Mouse (Mus musculus): ENCODE measurements around the gene Minar1. TPM values are rescaled to one million over a fixed set of nuclear protein-coding genes. Genes with fewer than 3 reads are reported as not detected.

Minar1 gene
- 1 to 10 TPM; 6.3 to 8.4 TPM for total RNA-seq (2021)
- long read RNA-seq, experiment 1 = 0 reads
- long read RNA-seq, experiment 2 = 0 reads

DNA sequence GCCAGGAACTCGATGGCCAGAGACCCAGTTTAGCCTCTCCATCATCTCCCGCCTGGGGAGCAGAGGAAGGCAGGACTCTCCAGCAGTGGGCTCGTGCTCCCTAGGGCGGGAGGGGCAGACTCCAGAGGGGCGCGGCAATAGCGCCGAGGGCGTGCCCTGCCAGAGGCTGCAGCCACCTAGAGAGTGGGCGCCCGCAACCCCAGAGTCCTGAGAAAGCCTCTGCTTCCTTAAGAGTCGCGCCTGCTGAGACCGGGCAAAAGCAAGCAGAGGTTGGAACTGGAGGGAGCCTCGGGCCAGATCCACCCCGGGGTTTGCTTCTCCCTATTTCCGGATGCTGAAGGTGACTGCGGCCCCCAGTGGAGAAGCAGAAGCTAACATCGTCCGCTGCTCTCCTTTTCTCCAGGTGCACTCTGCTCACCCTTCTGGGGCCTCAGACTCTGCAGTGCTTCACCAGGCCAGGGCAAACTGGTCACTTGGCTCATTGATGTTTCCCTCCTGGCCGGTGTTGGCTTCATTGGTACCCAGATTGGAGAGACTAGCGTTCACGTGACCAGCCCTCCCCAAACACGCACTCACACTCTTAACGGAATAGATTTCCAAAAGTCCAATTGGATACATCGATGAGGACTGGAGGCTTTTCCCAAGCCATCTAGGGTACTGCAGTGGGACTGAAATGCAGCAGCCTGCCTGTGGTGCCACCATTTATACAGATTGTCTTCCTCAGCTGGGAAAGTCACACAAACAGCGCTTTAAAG, at the start of gene Minar1:
Gene Minar1, minus strand, starts transcription at position 120 of the 755 bp plus-strand sequence.
- Histone ChIP-seq H3K27ac (no peak within 1 kb of the TSS), H3K4me3 (peak within 1 kb of the TSS; percentile 48)
- peak; percentile 17 to 24 for DNase-seq (ENCODE audit: extremely low spot score in 1 of 2, low spot score in 2 of 2)
- intact Hi-C loops (cut with DNase I) = no loop called here
- peak; percentile 31 for TF ChIP-seq CTCF (IDR thresholded peaks at IDR 0.05)

DNA sequence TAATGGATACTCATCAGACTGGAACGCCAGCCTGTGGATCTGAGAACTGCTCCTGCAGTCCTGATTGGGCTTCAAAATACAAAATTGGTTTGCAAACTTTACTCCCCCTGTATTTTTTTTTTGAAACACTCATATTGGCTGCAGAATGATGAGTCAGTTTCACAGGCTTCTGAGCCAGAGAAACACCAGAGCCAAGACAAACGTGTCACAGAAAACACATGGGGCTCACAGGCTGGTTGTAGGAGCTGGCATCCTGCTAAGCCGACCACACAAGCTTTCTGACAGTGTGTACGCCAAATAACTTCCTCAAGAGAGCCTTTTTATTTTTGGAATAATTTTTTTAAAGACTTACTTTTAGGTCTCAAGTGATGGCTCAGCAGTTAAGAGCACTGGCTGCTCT, 47.0 kb upstream of the Minar1 start:
- intact Hi-C loops (cut with DNase I) = loop anchor here (5.0 kb wide), 1 partner anchor 118 kb away; no protein-coding TSS in a partner anchor
- peak; percentile 27 to 28 for DNase-seq (ENCODE audit: extremely low spot score in 1 of 2, low spot score in 2 of 2)

DNA sequence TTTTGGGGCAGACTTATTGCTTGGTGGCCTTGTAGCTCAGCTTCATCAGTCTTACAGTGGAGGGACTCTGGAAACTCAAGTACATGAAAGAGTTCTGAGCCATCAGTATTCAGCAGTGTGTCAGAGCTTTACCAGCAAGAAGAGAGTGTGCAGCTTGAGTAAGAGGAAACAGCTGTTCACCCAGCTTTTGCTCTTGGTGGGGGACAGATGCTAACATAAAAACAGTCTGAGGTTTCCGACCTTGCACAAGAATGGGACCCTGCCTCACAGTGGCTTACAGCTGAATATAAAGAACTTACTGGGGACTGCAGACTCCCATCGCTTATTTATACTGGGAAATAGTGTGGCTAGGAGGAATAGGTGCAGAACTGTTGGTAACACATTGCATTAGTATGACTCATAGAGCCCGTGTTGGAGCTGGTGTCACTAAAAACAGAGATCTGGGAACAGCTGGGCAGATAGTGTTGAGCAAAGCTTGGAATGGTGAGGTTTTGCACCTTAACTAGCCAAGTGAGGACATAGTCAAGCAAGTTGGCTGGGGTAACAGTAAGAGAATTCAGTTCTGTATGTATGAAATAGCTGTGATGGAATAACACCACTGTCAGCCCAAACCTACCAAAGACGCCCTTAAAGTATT, 44.5 kb upstream of the Minar1 start:
- H3K27ac ChIP-seq = no peak overlapping the region
- no peak overlapping the region for H3K4me3 ChIP-seq
- TF ChIP-seq CTCF (IDR thresholded peaks at IDR 0.05) = no peak
- no peak for DNase-seq (ENCODE audit: extremely low spot score in 1 of 2, low spot score in 2 of 2)
- intact Hi-C loops (cut with DNase I) = no loop called here

More for the DNA sequence above, 47.0 kb upstream of the Minar1 start:
- Histone ChIP-seq H3K4me3 (no peak overlapping the region), H3K27ac (no peak overlapping the region)
- TF ChIP-seq CTCF (IDR thresholded peaks at IDR 0.05) = no peak; the same call in 1 of the 2 replicates

DNA sequence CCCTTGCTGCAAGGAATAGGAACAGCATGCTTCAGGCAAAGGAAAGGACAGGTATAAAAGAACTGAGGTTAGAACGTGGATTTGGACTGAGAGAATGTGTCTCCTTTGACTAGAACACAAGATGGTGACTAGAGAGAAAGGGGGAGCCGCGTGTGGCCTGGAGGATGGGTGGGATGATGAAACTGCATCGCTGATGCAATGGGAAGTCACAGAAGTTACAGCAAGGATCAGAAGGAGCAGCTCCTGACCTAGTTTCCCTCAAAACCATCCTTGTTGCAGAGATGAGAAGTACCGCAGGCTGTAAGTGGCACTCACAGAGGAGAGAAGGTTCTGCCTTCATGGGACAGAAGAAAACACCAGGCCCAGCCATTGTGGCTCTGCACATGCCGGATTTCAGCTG, 28.0 kb upstream of the Minar1 start:
- intact Hi-C loops (cut with DNase I) = no loop called here
- DNase-seq (ENCODE audit: extremely low spot score in 1 of 2, low spot score in 2 of 2) = no peak
- H3K27ac ChIP-seq = no peak overlapping the region
- TF ChIP-seq CTCF (IDR thresholded peaks at IDR 0.05) = no peak
- no peak overlapping the region for H3K4me3 ChIP-seq

DNA sequence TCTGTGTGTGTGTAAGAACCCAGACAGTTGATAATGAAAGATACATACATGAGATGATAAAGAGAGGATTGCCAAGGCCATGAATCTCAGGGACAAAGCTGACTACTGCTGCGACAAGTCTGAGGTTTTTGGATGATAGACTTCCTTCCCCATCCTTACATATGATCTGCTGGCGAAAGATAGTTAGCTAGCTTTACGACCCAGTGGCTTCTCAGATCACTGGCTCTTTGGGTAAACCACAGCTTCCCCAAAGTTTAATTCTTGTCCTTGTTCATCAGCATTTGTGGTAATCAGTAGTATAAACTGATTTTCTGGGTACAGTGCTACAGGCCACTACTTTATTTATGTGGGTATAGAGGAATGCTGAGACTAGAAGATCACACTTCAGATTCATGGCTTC, 14.5 kb upstream of the Minar1 start:
- TF ChIP-seq CTCF (IDR thresholded peaks at IDR 0.05) = no peak
- no peak for DNase-seq (ENCODE audit: extremely low spot score in 1 of 2, low spot score in 2 of 2)
- intact Hi-C loops (cut with DNase I) = no loop called here
- Histone ChIP-seq H3K4me3 (no peak overlapping the region), H3K27ac (no peak overlapping the region)

DNA sequence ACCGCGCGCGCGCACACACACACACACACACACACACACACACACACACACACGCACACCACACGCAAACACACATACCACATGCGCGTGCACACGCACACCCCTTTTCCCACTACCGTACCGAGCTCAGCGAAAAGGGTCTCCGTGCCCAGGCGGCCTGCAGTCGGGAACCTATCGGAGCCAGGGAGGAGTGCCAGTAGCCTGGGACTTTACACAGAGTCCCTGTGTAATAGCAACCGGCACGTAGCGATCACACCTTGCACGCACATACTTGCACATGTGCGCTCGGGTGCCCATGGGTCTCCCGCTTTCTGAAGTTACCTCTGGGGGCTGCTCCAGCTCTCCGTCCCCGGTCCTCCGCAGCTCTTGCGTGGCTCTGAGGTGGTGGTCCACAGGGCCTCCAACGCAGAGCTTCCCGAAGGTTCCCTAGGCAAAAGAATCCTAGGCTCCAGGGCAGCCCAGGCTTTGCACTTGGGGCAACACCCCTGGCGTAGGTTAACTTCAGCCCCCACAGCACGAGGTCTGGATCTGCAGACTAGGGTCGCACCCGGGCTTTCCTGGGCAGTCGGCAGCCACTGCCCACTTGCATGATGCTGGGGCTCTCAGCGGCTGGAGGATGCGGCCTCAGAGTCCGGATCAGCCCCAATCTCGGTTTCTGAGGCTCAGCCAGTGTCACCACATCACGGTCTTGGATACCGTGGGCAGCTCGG, 474 bp downstream of the Minar1 start:
- no peak for TF ChIP-seq CTCF (IDR thresholded peaks at IDR 0.05)
- intact Hi-C loops (cut with DNase I) = no loop called here
- DNase-seq (ENCODE audit: extremely low spot score in 1 of 2, low spot score in 2 of 2) = peak; percentile 11 to 17
- Histone ChIP-seq H3K27ac (no peak overlapping the region), H3K4me3 (peak overlapping the region; percentile 48)

DNA sequence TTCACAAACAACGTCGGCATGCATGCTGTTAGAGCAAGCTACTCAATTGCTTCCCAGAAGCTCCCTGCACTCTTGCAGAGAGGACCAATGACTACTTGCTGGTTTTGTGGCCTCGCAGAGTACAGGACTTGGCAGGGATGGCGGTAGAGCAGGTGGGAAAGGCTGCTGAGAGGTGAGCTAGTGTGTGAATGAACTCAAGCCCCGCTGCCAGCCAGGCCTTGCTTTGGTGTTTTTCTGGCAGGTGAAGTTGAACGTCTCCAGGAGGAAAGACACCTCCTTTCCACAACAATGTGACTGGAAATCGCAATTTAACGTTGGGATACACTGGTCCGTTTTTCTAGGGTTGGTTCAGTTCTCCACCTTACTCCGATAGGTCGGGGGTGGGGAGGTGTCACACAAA, 1.2 kb downstream of the Minar1 start:
- TF ChIP-seq CTCF (IDR thresholded peaks at IDR 0.05) = no peak

DNA sequence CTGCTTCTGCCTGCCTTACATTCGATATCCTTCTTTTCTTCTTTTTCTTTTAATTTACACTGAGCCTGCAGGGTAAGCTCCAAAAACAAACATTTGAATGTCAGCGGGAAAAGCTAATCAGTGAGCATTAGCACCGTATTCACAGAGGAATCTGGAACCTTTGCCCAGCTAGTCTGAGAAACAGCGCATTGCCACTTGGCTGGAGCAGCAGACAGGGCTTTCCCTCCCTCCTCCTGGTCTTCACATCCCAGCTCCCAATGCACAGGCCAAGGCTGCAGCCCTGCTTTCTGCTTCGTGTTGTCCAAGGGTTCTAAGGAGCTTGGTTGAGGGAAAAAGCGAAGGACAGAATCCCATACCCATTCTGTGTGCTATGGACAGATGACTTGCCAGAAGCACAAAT, 2.6 kb downstream of the Minar1 start:
- H3K27ac ChIP-seq = no peak overlapping the region
- DNase-seq (ENCODE audit: extremely low spot score in 1 of 2, low spot score in 2 of 2) = no peak
- H3K4me3 ChIP-seq = no peak overlapping the region
- no peak for TF ChIP-seq CTCF (IDR thresholded peaks at IDR 0.05)
- intact Hi-C loops (cut with DNase I) = no loop called here

More for the DNA sequence above, 1.2 kb downstream of the Minar1 start:
- Histone ChIP-seq H3K27ac (no peak overlapping the region), H3K4me3 (no peak overlapping the region; the same call in 1 of the 2 replicates)
- intact Hi-C loops (cut with DNase I) = no loop called here
- no peak for DNase-seq (ENCODE audit: extremely low spot score in 1 of 2, low spot score in 2 of 2)

DNA sequence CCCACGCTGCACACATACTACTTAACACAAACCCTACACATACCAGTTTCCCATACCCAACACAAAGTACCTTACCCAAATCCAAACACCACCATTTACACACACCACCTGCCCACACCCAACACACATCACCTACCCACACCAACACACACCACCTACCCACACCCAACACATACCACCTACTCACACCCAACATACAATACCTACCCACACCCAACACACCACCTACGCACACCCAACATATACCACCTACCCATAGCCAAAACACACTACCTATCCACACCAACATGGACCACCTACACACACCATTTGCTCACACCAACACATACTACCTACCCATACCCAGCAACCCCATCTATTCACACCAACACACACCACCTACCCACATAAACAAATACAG, 6.0 kb downstream of the Minar1 start:
- H3K27ac ChIP-seq = no peak overlapping the region
- intact Hi-C loops (cut with DNase I) = no loop called here
- no peak for DNase-seq (ENCODE audit: extremely low spot score in 1 of 2, low spot score in 2 of 2)
- no peak overlapping the region for H3K4me3 ChIP-seq
- TF ChIP-seq CTCF (IDR thresholded peaks at IDR 0.05) = no peak

DNA sequence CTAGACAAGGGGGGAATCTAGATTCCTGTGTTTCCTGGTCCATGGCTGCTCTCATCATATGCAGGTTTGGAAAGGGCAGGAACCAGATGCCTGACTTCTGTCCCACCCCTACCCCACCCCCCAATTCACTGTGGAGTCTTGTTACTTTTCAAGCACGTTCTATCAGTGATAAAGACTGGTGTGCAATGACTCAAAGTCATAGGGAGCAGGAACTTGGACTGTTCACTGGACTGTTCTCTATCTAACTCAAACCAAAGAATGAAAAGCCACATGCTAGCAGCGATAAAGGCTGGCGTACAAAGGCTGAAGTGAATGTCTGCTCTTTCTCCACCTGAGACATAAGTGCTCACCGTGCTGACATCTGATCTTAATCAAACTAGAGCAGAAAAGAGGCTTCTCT, 12.3 kb downstream of the Minar1 start:
- no peak for TF ChIP-seq CTCF (IDR thresholded peaks at IDR 0.05)
- no peak for DNase-seq (ENCODE audit: extremely low spot score in 1 of 2, low spot score in 2 of 2)
- Histone ChIP-seq H3K27ac (no peak overlapping the region), H3K4me3 (no peak overlapping the region)
- intact Hi-C loops (cut with DNase I) = no loop called here

DNA sequence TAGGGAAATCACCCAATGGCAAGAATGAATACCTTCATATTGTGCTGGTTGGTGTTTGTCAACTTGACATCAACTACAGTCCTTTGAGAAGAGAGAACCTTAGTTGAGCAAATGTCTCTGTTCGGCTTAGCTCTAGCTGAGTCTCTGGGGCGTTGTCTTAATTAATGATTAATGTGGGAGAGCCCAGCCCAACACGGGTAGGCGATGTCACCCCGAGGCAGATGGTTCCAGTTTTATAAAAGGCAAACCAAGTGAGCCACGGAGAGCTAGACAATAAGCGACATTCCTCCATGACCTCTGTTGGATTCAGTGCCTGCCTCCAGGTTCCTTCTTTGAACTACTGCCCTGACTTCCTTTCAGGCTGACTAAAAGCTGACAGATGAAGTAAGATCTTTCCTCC, 15.6 kb downstream of the Minar1 start:
- DNase-seq (ENCODE audit: extremely low spot score in 1 of 2, low spot score in 2 of 2) = no peak
- TF ChIP-seq CTCF (IDR thresholded peaks at IDR 0.05) = no peak
- H3K27ac ChIP-seq = no peak overlapping the region
- H3K4me3 ChIP-seq = no peak overlapping the region
- intact Hi-C loops (cut with DNase I) = no loop called here

DNA sequence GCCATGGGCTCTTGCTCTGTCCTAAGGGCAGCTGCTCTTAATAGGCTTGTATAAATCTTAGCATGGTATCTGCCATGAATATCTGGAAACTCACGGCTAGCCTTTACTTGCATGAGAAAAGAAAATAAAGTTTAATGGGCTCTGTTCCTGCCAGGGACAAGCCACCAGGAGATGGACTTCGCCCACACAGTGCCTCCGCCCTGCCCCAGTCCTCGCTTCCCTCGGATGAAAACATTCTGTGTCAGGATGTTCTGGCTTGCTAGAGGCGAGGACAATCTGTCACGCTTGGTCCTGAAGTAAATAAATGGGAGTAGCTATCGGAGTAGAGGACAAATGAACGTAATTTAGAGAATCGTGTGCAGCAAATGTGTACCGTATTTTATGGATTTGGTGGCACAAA, 16.7 kb downstream of the Minar1 start:
- TF ChIP-seq CTCF (IDR thresholded peaks at IDR 0.05) = no peak
- intact Hi-C loops (cut with DNase I) = no loop called here
- no peak for DNase-seq (ENCODE audit: extremely low spot score in 1 of 2, low spot score in 2 of 2)
- H3K4me3 ChIP-seq = no peak overlapping the region
- no peak overlapping the region for H3K27ac ChIP-seq
